Mouse (Mus musculus): ENCODE measurements around the gene Sema3g.

- no peak for TF ChIP-seq CTCF (IDR thresholded peaks at IDR 0.05; ENCODE audit: low read depth)
- TF ChIP-seq EP300 (IDR thresholded peaks at IDR 0.05; ENCODE audit: low read depth): no peak
Observed at GRCm38 (mm10) chr14:31267649-31268048, 50.0 kb downstream of the Sema3g start.

Measured in heart, postnatal 0 days (tissue).